ENCODE assay signal across 21 mouse cellular contexts in the genomic region with DNA sequence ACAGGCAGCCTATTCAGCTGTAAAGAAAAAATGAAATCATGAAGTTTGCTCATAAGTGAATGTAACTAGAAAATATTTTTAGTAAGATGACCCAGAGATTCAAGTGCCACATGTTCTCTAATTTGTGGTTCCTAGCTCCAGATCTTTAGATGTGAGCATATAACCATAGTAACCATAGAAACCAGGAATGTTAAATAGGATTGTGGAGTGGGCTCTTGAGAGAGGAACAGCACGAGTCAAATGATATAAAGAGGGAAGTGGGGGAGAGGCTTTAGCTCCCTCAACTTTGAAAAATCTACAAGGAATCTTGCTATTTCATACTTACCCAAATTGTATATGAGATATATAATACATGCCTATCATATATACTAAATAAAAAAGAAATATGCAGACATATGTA.
"Had no signal": no experiment of that assay in that cellular context is flagged by ENCODE, and none has a peak within 500 bp of the region (broad histone marks: within the 10 kb centered on the region; RNA-seq: fewer than 3 reads in every experiment).

No protein-coding gene starts in this region.

- H3K27ac ChIP-seq: intestine, embryonic 15.5 days; kidney, embryonic 15.5 days; limb, embryonic 15.5 days; liver, embryonic 14.5 days; neural tube, embryonic 12.5 days; neural tube, embryonic 15.5 days; stomach, postnatal 0 days had no signal

- H3K27me3 ChIP-seq: intestine, embryonic 15.5 days; kidney, embryonic 15.5 days; limb, embryonic 15.5 days; neural tube, embryonic 12.5 days; neural tube, embryonic 15.5 days had no signal

- DNase-seq: kidney, adult 11 months; kidney, adult 8-10 months; kidney, postnatal 10 days; kidney, postnatal 36 days; left cerebral cortex, postnatal 4 days; liver, postnatal 0 days; lung, postnatal 4 days; midbrain, embryonic 14.5 days; right cerebral cortex, adult 18-20 months; right cerebral cortex, postnatal 14 days; right cerebral cortex, postnatal 4 days; thymus, postnatal 25 days had no signal

- ATAC-seq: intestine, embryonic 15.5 days; liver, postnatal 0 days had no signal

- H3K9me3 ChIP-seq: intestine, embryonic 15.5 days; kidney, embryonic 15.5 days; limb, embryonic 15.5 days; neural tube, embryonic 12.5 days; neural tube, embryonic 15.5 days had no signal

- H3K36me3 ChIP-seq: intestine, embryonic 15.5 days; kidney, embryonic 15.5 days; limb, embryonic 15.5 days; neural tube, embryonic 12.5 days; neural tube, embryonic 15.5 days had no signal

- H3K4me3 ChIP-seq: intestine, embryonic 15.5 days; kidney, embryonic 15.5 days; limb, embryonic 15.5 days; neural tube, embryonic 12.5 days; neural tube, embryonic 15.5 days had no signal

- H3K9ac ChIP-seq: intestine, embryonic 15.5 days; kidney, embryonic 15.5 days; limb, embryonic 15.5 days; liver, embryonic 14.5 days; liver, postnatal 0 days; neural tube, embryonic 12.5 days; neural tube, embryonic 15.5 days had no signal

- H3K4me2 ChIP-seq: intestine, embryonic 15.5 days; kidney, embryonic 15.5 days; limb, embryonic 15.5 days; liver, embryonic 11.5 days; midbrain, embryonic 11.5 days; neural tube, embryonic 12.5 days; neural tube, embryonic 15.5 days had no signal

- H3K4me1 ChIP-seq: intestine, embryonic 15.5 days; kidney, embryonic 15.5 days; limb, embryonic 15.5 days; neural tube, embryonic 12.5 days; neural tube, embryonic 15.5 days had no signal
